Mouse (Mus musculus): ENCODE measurements around the gene Tcte1. TPM values are rescaled to one million over a fixed set of nuclear protein-coding genes. Genes with fewer than 3 reads are reported as not detected.

Tcte1 gene
- polyA plus RNA-seq, 1 experiment, result 3.7 TPM

GRCm38 (mm10) chr17:45543115-45543514 is 19.9 kb downstream of the Tcte1 start:
- Histone ChIP-seq H3K4me3 (ENCODE audit: insufficient read depth, low read length) (no peak overlapping the region), H3K27ac (ENCODE audit: insufficient read depth, low read length) (peak overlapping the region; percentile 32; the same call in 1 of the 2 replicates), H3K4me1 (ENCODE audit: control insufficient read depth, insufficient read depth, low read length) (peaks cover 11% of the 10 kb centered on the region)
- no peak for TF ChIP-seq POLR2A (IDR thresholded peaks at IDR 0.05; ENCODE audit: extremely low read depth, insufficient read depth, low read length)

DNA sequence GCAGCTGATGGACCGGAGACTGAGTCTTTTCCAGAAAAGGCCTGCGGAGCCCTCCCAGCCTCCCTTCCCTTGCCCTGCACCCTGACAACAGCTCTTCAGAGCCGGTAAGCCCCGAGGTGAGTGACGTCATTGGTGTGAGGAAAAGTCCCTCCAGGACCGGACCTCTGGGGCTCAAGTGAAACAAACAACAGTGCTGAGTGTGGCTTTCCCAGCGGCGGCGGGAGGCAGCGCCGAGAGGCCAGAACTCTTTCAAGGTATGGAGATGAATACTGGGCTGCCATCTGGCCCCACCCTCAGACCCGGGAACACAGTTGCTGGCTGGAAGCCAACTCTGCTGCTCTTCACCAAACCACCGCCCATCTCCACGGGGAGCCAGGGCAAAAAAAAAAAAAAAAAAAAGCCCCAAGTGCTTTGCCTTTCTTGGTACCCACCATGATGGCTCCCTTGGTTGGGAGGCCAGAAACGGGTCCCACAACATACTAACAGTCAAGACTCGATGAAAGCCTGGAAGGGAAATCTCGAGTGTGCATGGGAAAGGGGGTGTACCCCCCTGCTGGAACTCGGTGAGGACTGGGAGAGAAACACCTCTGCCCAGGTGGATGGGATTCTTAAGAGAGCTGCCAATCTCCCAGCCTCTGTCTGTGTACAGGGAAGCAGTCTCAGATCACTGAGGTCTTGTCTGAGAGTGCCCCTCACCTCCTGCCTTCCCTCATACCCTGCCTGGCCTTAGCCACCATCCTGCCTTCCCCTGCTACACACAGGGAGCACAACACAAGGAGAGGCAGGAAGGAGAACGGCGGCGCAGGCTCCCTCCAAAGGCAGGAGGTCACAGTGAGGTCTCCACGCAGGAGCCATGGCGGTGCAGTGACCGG is 21.0 kb downstream of the Tcte1 start:
- H3K27ac ChIP-seq (ENCODE audit: insufficient read depth, low read length), result peak overlapping the region; percentile 63
- peaks cover 11% of the 10 kb centered on the region for H3K4me1 ChIP-seq (ENCODE audit: control insufficient read depth, insufficient read depth, low read length)
- H3K4me3 ChIP-seq (ENCODE audit: insufficient read depth, low read length), result no peak overlapping the region
- TF ChIP-seq CTCF (IDR thresholded peaks at IDR 0.05; ENCODE audit: extremely low read depth, insufficient read depth, low read length) (no peak), POLR2A (IDR thresholded peaks at IDR 0.05; ENCODE audit: extremely low read depth, insufficient read depth, low read length) (no peak)

GRCm38 (mm10) chr17:45544873-45545277 is 21.6 kb downstream of the Tcte1 start:
- peaks cover 11% of the 10 kb centered on the region for H3K4me1 ChIP-seq (ENCODE audit: control insufficient read depth, insufficient read depth, low read length)
- TF ChIP-seq POLR2A (IDR thresholded peaks at IDR 0.05; ENCODE audit: extremely low read depth, insufficient read depth, low read length), result no peak
- no peak for TF ChIP-seq CTCF (IDR thresholded peaks at IDR 0.05; ENCODE audit: extremely low read depth, insufficient read depth, low read length)
- peak overlapping the region; percentile 63 for H3K27ac ChIP-seq (ENCODE audit: insufficient read depth, low read length)
- no peak overlapping the region for H3K4me3 ChIP-seq (ENCODE audit: insufficient read depth, low read length)

DNA sequence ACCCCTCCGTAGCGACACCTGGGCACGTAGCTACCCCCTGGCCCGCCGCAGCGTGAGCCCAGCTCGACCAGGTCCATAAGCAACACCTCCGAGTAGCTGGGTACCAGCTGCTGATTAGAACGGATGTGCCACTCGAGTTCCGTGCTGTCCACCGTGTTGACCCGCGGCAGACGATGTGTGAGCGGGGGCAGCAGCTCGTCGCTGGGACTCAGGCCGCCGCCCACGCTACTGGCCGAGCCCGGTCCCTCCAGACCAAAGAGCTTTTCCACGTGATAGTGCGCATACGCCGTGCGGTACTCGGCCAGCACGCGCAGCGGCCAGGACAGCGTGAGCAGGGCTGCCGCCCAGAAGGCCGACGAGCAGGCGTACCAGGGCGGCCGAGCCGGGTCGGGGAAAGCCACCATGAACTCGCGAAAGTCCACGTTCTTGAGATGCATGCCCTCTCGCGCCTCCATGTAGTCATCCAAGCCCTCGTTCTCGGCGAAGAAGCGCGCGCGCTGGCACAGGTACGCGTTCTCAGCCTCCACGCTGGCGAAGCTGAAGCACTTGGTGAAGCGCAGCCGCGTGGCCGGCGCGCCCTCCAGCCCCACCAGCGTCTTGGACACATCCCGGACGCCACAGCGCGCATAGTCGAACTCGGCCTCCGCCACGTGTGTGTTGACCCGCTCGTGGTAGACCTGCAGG is 22.2 kb downstream of the Tcte1 start:
- H3K4me3 ChIP-seq (ENCODE audit: insufficient read depth, low read length), result no peak overlapping the region
- peak overlapping the region; percentile 62 for H3K27ac ChIP-seq (ENCODE audit: insufficient read depth, low read length)
- H3K4me1 ChIP-seq (ENCODE audit: control insufficient read depth, insufficient read depth, low read length), result peaks cover 13% of the 10 kb centered on the region
- TF ChIP-seq CTCF (IDR thresholded peaks at IDR 0.05; ENCODE audit: extremely low read depth, insufficient read depth, low read length) (no peak), POLR2A (IDR thresholded peaks at IDR 0.05; ENCODE audit: extremely low read depth, insufficient read depth, low read length) (no peak)

GRCm38 (mm10) chr17:45546941-45547340 is 23.7 kb downstream of the Tcte1 start:
- TF ChIP-seq CTCF (IDR thresholded peaks at IDR 0.05; ENCODE audit: extremely low read depth, insufficient read depth, low read length) (no peak), POLR2A (IDR thresholded peaks at IDR 0.05; ENCODE audit: extremely low read depth, insufficient read depth, low read length) (no peak)
- Histone ChIP-seq H3K4me3 (ENCODE audit: insufficient read depth, low read length) (peak overlapping the region; percentile 79; the same call in 1 of the 2 replicates), H3K27ac (ENCODE audit: insufficient read depth, low read length) (peak overlapping the region; percentile 39; the same call in 1 of the 2 replicates), H3K4me1 (ENCODE audit: control insufficient read depth, insufficient read depth, low read length) (peaks cover 10% of the 10 kb centered on the region; the same call in 1 of the 2 replicates)

DNA sequence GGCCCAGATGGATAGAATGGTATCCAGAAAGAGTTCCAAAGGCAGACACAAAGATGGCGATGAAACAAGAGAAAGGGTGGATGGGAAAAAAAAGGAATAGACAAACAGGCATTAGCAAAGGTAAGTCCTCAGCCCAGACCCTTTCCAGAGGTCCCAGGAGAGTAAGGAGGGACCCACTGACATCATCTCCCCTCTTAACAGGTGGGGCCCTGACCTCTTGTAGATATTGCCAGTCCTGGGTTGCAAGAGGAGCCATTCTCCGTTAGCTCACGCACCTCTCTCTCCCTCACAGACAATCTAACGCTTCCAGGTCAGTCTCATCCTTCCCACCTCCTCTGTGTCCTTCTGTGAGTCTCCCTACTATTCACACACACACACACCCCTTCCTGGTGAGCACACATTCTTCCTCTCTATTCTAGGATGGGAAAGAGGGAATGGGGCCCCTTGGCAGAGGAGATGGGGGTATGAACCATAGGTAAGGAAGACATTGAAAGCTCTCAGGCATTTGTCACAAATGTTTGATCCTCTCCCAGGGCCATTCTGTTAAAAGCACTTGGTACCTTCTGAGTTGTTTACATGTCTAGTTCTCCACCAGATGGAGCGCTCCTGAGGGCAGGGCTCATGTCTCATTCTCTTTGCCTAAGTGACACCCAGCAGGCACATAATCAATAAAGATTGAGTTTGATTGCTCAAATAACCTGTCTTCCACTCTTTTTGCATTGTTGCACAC is 24.4 kb downstream of the Tcte1 start:
- H3K4me1 ChIP-seq (ENCODE audit: control insufficient read depth, insufficient read depth, low read length), result peaks cover 10% of the 10 kb centered on the region; the same call in 1 of the 2 replicates

GRCm38 (mm10) chr17:45548541-45549512 is 25.6 kb downstream of the Tcte1 start:
- H3K4me1 ChIP-seq (ENCODE audit: control insufficient read depth, insufficient read depth, low read length), result peaks cover 5% of the 10 kb centered on the region; the same call in 1 of the 2 replicates
- H3K27ac ChIP-seq (ENCODE audit: insufficient read depth, low read length), result no peak overlapping the region
- TF ChIP-seq CTCF (IDR thresholded peaks at IDR 0.05; ENCODE audit: extremely low read depth, insufficient read depth, low read length) (peak; percentile 40; the same call in 1 of the 2 replicates), POLR2A (IDR thresholded peaks at IDR 0.05; ENCODE audit: extremely low read depth, insufficient read depth, low read length) (no peak)
- peak overlapping the region; percentile 79 for H3K4me3 ChIP-seq (ENCODE audit: insufficient read depth, low read length)

More for the DNA sequence above, 24.4 kb downstream of the Tcte1 start:
- Histone ChIP-seq H3K4me3 (ENCODE audit: insufficient read depth, low read length) (peak overlapping the region; percentile 79), H3K27ac (ENCODE audit: insufficient read depth, low read length) (no peak overlapping the region)
- TF ChIP-seq CTCF (IDR thresholded peaks at IDR 0.05; ENCODE audit: extremely low read depth, insufficient read depth, low read length), result 0 out of 2 replicates have a peak, but pooled peaks have one; percentile 18
- no peak for TF ChIP-seq POLR2A (IDR thresholded peaks at IDR 0.05; ENCODE audit: extremely low read depth, insufficient read depth, low read length)

DNA sequence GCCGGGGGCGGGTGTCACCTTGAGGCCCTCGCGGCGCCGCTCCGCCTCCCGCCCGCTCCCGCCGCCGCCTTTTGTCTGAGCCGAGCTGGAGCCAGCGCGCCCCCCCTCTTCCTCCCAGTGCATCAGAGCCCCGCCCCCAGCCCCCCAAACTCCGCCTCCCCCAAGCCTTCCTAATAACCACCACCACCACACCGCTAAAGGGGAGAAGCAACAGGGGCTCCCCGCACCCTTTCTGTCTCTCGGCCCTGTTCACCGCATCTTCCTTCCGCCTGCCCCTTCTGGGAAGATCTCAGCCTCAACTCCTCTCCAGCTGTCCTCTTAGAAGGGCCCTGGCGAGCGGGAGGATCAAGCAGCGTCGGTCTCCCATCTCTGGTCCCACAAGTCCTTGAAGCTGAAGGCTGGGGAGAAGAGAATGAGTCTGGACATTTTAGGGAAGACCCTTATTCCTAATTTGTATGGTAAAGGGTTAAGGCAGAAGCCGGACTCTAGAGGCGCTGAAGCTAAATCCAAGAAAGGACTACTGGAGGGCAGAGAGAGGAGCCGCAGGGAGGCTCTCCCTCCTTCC is 26.5 kb downstream of the Tcte1 start, which contains the start of gene Tmem151b:
Tmem151b (minus strand) TSS at position 61 of the 565 bp plus-strand sequence.
- Histone ChIP-seq H3K4me1 (ENCODE audit: control insufficient read depth, insufficient read depth, low read length) (peaks cover 3% of the 10 kb centered on the region; the same call in 1 of the 2 replicates), H3K27ac (ENCODE audit: insufficient read depth, low read length) (peak within 1 kb of the TSS; percentile 85), H3K4me3 (ENCODE audit: insufficient read depth, low read length) (peak within 1 kb of the TSS; percentile 79)
- peak; percentile 76 for TF ChIP-seq POLR2A (IDR thresholded peaks at IDR 0.05; ENCODE audit: extremely low read depth, insufficient read depth, low read length)
- TF ChIP-seq CTCF (IDR thresholded peaks at IDR 0.05; ENCODE audit: extremely low read depth, insufficient read depth, low read length), result no peak

Measured in cortical plate, adult 2 months (tissue).